In the genomic region with DNA sequence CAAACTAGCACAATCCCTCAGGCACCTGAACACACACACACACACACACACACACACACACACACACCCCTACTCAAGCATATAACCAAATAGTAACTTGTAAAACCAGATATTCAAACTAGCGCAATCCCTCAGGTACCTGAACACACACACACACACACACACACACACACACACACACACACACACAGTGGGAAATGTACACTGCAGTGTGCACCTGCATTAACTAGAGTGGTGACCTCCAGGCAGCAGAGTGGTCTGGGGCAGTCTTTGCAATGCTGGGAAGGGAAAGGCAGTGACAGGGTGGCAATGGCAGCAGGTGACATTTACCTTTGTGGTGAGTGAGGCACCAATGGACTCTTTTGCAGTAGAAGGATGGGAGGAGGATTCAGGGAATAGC, we compare ENCODE assay signal across 23 mouse cellular contexts.
DNase-seq lines count a peak whose midpoint lies in the region; ATAC-seq and TF ChIP-seq lines count a peak whose summit lies in the region.
"Had no signal": no experiment of that assay in that cellular context is flagged by ENCODE, and none has a peak within 500 bp of the region (broad histone marks: within the 10 kb centered on the region; RNA-seq: fewer than 3 reads in every experiment).

No protein-coding gene starts in this region.

- no peak overlapping the region for H3K4me2 ChIP-seq in midbrain, embryonic 15.5 days
- no peak overlapping the region for H3K4me2 ChIP-seq in midbrain, postnatal 0 days (ENCODE audit: low read depth, low read length, poor library complexity, severe bottlenecking)
- no peak overlapping the region for H3K4me2 ChIP-seq in stomach, postnatal 0 days (replicated peaks; ENCODE audit: low read depth)
- H3K4me2 ChIP-seq: embryonic facial prominence, embryonic 12.5 days; embryonic facial prominence, embryonic 15.5 days; heart, embryonic 11.5 days had no signal

- H3K4me1 ChIP-seq in lung, adult 2 months (ENCODE audit: control insufficient read depth, insufficient read depth, low read length): no peaks in the 10 kb centered on the region
- no peaks in the 10 kb centered on the region for H3K4me1 ChIP-seq in midbrain, embryonic 15.5 days
- 0 out of 2 replicates have a peak, but pooled peaks cover 2% of the 10 kb centered on the region for H3K4me1 ChIP-seq in midbrain, postnatal 0 days (ENCODE audit: insufficient read depth, low read length)
- H3K4me1 ChIP-seq in stomach, postnatal 0 days (replicated peaks; ENCODE audit: control insufficient read depth, insufficient read depth): no peaks in the 10 kb centered on the region
- H3K4me1 ChIP-seq: embryonic facial prominence, embryonic 12.5 days; embryonic facial prominence, embryonic 15.5 days had no signal

- WGBS in lung, adult 2 months: 77% methylated on average over 1 of the region's 1 CpGs
- 100% methylated on average over 1 of the region's 1 CpGs for WGBS in midbrain, embryonic 15.5 days
- 100% methylated on average over 1 of the region's 1 CpGs for WGBS in midbrain, postnatal 0 days
- 69% methylated on average over 1 of the region's 1 CpGs for WGBS in stomach, postnatal 0 days

- DNase-seq in lung, adult 18-20 months: peak; percentile 5 to 16
- DNase-seq in lung, postnatal 4 days: no peak
- peak; percentile 4 for DNase-seq in lung, postnatal 25 days (ENCODE audit: low spot score)
- no peak for DNase-seq in lung, adult 2 months
- DNase-seq in midbrain, postnatal 0 days (ENCODE audit: low spot score): no peak
- DNase-seq in stomach, postnatal 0 days (ENCODE audit: low spot score): peak; percentile 18
- DNase-seq in layer of hippocampus, postnatal 10 days (ENCODE audit: low spot score in 2 of 2): no peak
- DNase-seq: adrenal gland, adult 2 months; adrenal gland, postnatal 14 days; cerebellum, adult 11 months; cerebellum, adult 2 months; cerebellum, adult 9-11 months; cerebellum, postnatal 25 days; forebrain, postnatal 0 days; gastrocnemius, adult 2 months; gastrocnemius, postnatal 14 days; heart, adult 11 months had no signal

- no peak for TF ChIP-seq EP300 in stomach, postnatal 0 days (optimal IDR thresholded peaks at IDR 0.05)

- no peak overlapping the region for H3K4me3 ChIP-seq in lung, adult 2 months (replicated peaks; ENCODE audit: extremely low read depth, low read depth, low read length)
- H3K4me3 ChIP-seq in midbrain, embryonic 15.5 days: no peak overlapping the region
- no peak overlapping the region for H3K4me3 ChIP-seq in midbrain, postnatal 0 days (ENCODE audit: low read depth, low read length)
- H3K4me3 ChIP-seq in stomach, postnatal 0 days (ENCODE audit: low read depth, low read length): no peak overlapping the region
- H3K4me3 ChIP-seq: embryonic facial prominence, embryonic 12.5 days; embryonic facial prominence, embryonic 15.5 days; gastrocnemius, adult 2 months had no signal

- H3K27ac ChIP-seq in midbrain, embryonic 15.5 days: no peak overlapping the region
- no peak overlapping the region for H3K27ac ChIP-seq in midbrain, postnatal 0 days (ENCODE audit: low read depth, low read length)
- H3K27ac ChIP-seq in stomach, postnatal 0 days (replicated peaks): no peak overlapping the region
- H3K27ac ChIP-seq: embryonic facial prominence, embryonic 12.5 days; embryonic facial prominence, embryonic 15.5 days; gastrocnemius, adult 2 months had no signal

- H3K9me3 ChIP-seq in midbrain, embryonic 15.5 days: no peaks in the 10 kb centered on the region
- no peaks in the 10 kb centered on the region for H3K9me3 ChIP-seq in midbrain, postnatal 0 days (ENCODE audit: low read length)
- H3K9me3 ChIP-seq in stomach, postnatal 0 days (ENCODE audit: control insufficient read depth, low read length): no peaks in the 10 kb centered on the region
- H3K9me3 ChIP-seq: embryonic facial prominence, embryonic 12.5 days; embryonic facial prominence, embryonic 15.5 days had no signal

- H3K9ac ChIP-seq in midbrain, embryonic 15.5 days: no peak overlapping the region
- no peak overlapping the region for H3K9ac ChIP-seq in midbrain, postnatal 0 days (replicated peaks; ENCODE audit: low read length, poor library complexity, severe bottlenecking)
- H3K9ac ChIP-seq in stomach, postnatal 0 days (ENCODE audit: low read length): no peak overlapping the region
- H3K9ac ChIP-seq: embryonic facial prominence, embryonic 12.5 days; embryonic facial prominence, embryonic 15.5 days; forebrain, postnatal 0 days had no signal

- 0 out of 2 replicates have a peak, but pooled peaks have one; percentile 22 for ATAC-seq in midbrain, embryonic 15.5 days (replicated peaks)
- no peak for ATAC-seq in midbrain, postnatal 0 days (ENCODE audit: low FRiP score)
- ATAC-seq in stomach, postnatal 0 days (ENCODE audit: low FRiP score, low TSS enrichment): peak; percentile 21; the same call in 1 of the 2 replicates
- ATAC-seq: CD4-positive, CD25-positive, alpha-beta regulatory T cell, adult 4 months; forebrain, embryonic 14.5 days; forebrain, postnatal 0 days had no signal

- no peak for TF ChIP-seq POLR2A in lung, adult 2 months (IDR thresholded peaks at IDR 0.05; ENCODE audit: borderline replicate concordance, extremely low read depth, low read depth, low read length)

- H3K27me3 ChIP-seq in midbrain, embryonic 15.5 days (replicated peaks): no peaks in the 10 kb centered on the region
- H3K27me3 ChIP-seq in midbrain, postnatal 0 days (ENCODE audit: insufficient read depth, low read length): no peaks in the 10 kb centered on the region
- H3K27me3 ChIP-seq in stomach, postnatal 0 days (ENCODE audit: control insufficient read depth, insufficient read depth, low read length): no peaks in the 10 kb centered on the region
- H3K27me3 ChIP-seq: embryonic facial prominence, embryonic 12.5 days; embryonic facial prominence, embryonic 15.5 days had no signal

- TF ChIP-seq CTCF in lung, adult 2 months (IDR thresholded peaks at IDR 0.05; ENCODE audit: insufficient read depth, low read length): no peak
- TF ChIP-seq CTCF in midbrain, postnatal 0 days (IDR thresholded peaks at IDR 0.05): no peak
- TF ChIP-seq CTCF in stomach, postnatal 0 days (IDR thresholded peaks at IDR 0.05; ENCODE audit: low read depth): no peak

- no peaks in the 10 kb centered on the region for H3K36me3 ChIP-seq in midbrain, embryonic 15.5 days (replicated peaks)
- no peaks in the 10 kb centered on the region for H3K36me3 ChIP-seq in midbrain, postnatal 0 days (ENCODE audit: insufficient read depth, low read length)
- no peaks in the 10 kb centered on the region for H3K36me3 ChIP-seq in stomach, postnatal 0 days (ENCODE audit: control insufficient read depth, insufficient read depth, low read length)
- H3K36me3 ChIP-seq: embryonic facial prominence, embryonic 12.5 days; embryonic facial prominence, embryonic 15.5 days had no signal

Comparison
In these comparisons a context has a peak if more than half of its experiments do, and no peak if none do; other contexts are left out.
1. DNase-seq: peak in lung, adult 18-20 months (2 of 2), lung, postnatal 25 days (single experiment) and stomach, postnatal 0 days (single experiment); none in lung, postnatal 4 days (0 of 2), lung, adult 2 months (single experiment), midbrain, postnatal 0 days (single experiment) and layer of hippocampus, postnatal 10 days (0 of 2).